Mouse (Mus musculus) heart, embryonic 11.5 days (tissue): ENCODE measurements around the gene Kcnj3. TPM values are rescaled to one million over a fixed set of nuclear protein-coding genes. Genes with fewer than 3 reads are reported as not detected.
"Not testable (repeated sequence)": the region's sequence is repeated elsewhere in the genome, so short reads cannot be mapped to it uniquely, and the experiment has no call there.

Source experiments
- ATAC-seq: fragments of 200-750 bp; cut with Nextera tagmentation; replicated peaks from 2 replicates; pipeline ENCODE4 v1.8.0; 2017; ENCODE audit warnings: moderate library complexity; ENCODE audit not compliant: insufficient number of reproducible peaks, low FRiP score, low TSS enrichment
- H3K27ac ChIP-seq: fragments of 300-500 bp; sonication (generic); 2 replicates; pipeline ENCODE4 v1.5.1; 2014; ENCODE audit warnings: mild to moderate bottlenecking, low read depth, low read length
- H3K27me3 ChIP-seq: fragments of 300-500 bp; sonication (generic); 2 replicates; pipeline ENCODE4 v1.6.1; 2014; ENCODE audit warnings: mild to moderate bottlenecking, low read length, mixed read lengths; ENCODE audit not compliant: control insufficient read depth, insufficient read depth
- H3K36me3 ChIP-seq: fragments of 300-500 bp; sonication (generic); 2 replicates; pipeline ENCODE4 v1.6.1; 2014; ENCODE audit warnings: mild to moderate bottlenecking, low read length, moderate library complexity, mixed read lengths; ENCODE audit not compliant: control insufficient read depth, insufficient read depth
- H3K4me1 ChIP-seq: fragments of 300-500 bp; sonication (generic); 2 replicates; pipeline ENCODE4 v1.6.1; 2014; ENCODE audit warnings: low read length; ENCODE audit not compliant: control insufficient read depth, insufficient read depth
- H3K4me2 ChIP-seq: fragments of 300-500 bp; sonication (generic); 2 replicates; pipeline ENCODE4 v1.6.1; 2014; ENCODE audit warnings: mild to moderate bottlenecking, moderate library complexity
- H3K4me3 ChIP-seq: fragments of 300-500 bp; sonication (generic); 2 replicates; pipeline ENCODE4 v1.5.1; 2014; ENCODE audit warnings: low read depth, low read length
- H3K9ac ChIP-seq: fragments of 300-500 bp; sonication (generic); 2 replicates; pipeline ENCODE4 v1.6.1; 2014; ENCODE audit warnings: mild to moderate bottlenecking, low read depth, low read length, moderate library complexity
- H3K9me3 ChIP-seq: fragments of 300-500 bp; sonication (generic); replicated peaks from 2 replicates; pipeline ENCODE4 v1.6.1; 2016; ENCODE audit warnings: low read length; ENCODE audit not compliant: control insufficient read depth
- WGBS: fragments of 180-500 bp; shearing (Covaris S2); extraction: QIAGEN DNeasy Blood & Tissue Kit; methylation state at CpG from one replicate; pipeline ENCODE4 v1.1.7; 2014; ENCODE audit not compliant: insufficient replicate concordance; 5-methylcytosine and 5-hydroxymethylcytosine counted together
- polyA plus RNA-seq: library from polyadenylated mRNA; unstranded; fragments of >200 nt; fragmentation: Nextera tagmentation; extraction: Ambion mirVana; gene quantifications from 2 replicates; pipeline ENCODE4 v1.2.1, GENCODE M21; 2014

Kcnj3 gene
- polyA plus RNA-seq, 1 experiment from 2014 or later, result 6.4 TPM

GRCm38 (mm10) chr2:55480602-55480965, 44.8 kb downstream of the Kcnj3 start:
- no peaks in the 10 kb centered on the region for H3K36me3 ChIP-seq
- no peaks in the 10 kb centered on the region for H3K27me3 ChIP-seq
- no peak overlapping the region for H3K4me3 ChIP-seq
- ATAC-seq, result no peak
- no peak overlapping the region for H3K9ac ChIP-seq
- H3K27ac ChIP-seq, result no peak overlapping the region
- no peaks in the 10 kb centered on the region for H3K9me3 ChIP-seq
- H3K4me1 ChIP-seq, result no peaks in the 10 kb centered on the region
- no peak overlapping the region for H3K4me2 ChIP-seq

- not testable (repeated sequence) for H3K27ac ChIP-seq, H3K4me3 ChIP-seq, H3K27me3 ChIP-seq, H3K9ac ChIP-seq, H3K36me3 ChIP-seq, ATAC-seq, H3K4me2 ChIP-seq, H3K4me1 ChIP-seq, H3K9me3 ChIP-seq
- WGBS, result 74% methylated on average over 7 of the region's 7 CpGs
Observed at GRCm38 (mm10) chr2:55485500-55486129, 49.8 kb downstream of the Kcnj3 start.

GRCm38 (mm10) chr2:55503390-55504176, 67.8 kb downstream of the Kcnj3 start:
- Histone ChIP-seq H3K27ac (no peak overlapping the region), H3K4me3 (no peak overlapping the region), H3K4me1 (no peaks in the 10 kb centered on the region), H3K9ac (no peak overlapping the region), H3K4me2 (no peak overlapping the region), H3K27me3 (no peaks in the 10 kb centered on the region), H3K36me3 (no peaks in the 10 kb centered on the region), H3K9me3 (no peaks in the 10 kb centered on the region)
- 71% methylated on average over 9 of the region's 9 CpGs for WGBS
- ATAC-seq, result no peak

DNA sequence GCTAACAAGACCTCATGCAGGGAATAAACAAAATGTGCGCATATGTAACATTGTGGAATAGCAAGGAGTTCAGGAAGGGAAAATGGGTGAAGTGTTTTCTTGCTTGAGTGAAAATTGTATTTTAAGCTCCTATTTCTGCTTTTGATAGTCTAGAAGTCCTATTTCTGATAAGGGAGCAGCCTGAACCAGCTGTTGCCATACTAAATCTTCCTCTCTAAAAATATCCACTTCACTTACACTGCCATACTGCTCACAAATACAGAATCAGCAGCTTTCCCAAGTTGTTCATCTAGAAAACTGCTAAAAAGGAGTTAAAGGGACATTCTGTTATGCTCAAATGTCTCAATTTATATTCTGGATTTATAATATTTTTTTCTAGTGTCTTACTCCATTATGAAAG, 69.9 kb downstream of the Kcnj3 start:
- H3K27ac ChIP-seq, result no peak overlapping the region
- H3K9ac ChIP-seq, result no peak overlapping the region
- no peaks in the 10 kb centered on the region for H3K36me3 ChIP-seq
- H3K4me3 ChIP-seq, result no peak overlapping the region
- no peaks in the 10 kb centered on the region for H3K4me1 ChIP-seq
- H3K9me3 ChIP-seq, result no peaks in the 10 kb centered on the region
- no peak overlapping the region for H3K4me2 ChIP-seq
- no peak for ATAC-seq
- H3K27me3 ChIP-seq, result no peaks in the 10 kb centered on the region
- 91% methylated on average over 1 of the region's 1 CpGs for WGBS

DNA sequence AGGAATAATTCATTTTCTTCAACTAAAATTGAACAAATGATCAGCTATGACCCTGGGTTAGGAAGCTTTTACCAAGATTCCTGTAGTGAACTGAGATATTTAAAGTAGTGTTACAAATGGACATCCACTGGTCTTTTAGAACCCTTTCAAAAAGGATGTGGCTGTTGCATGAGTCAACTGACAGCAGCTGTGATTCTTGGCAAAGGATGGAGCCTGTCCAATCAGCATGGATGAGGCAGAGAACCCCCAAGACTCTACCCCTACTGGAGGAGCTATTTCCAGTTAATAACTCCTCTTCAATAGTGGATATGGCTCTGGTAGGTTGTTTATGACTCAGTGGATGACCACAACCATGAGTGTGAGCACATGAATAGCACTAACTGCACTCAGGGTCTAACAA, 81.5 kb downstream of the Kcnj3 start:
- Histone ChIP-seq H3K36me3 (no peaks in the 10 kb centered on the region), H3K4me3 (no peak overlapping the region), H3K4me1 (no peaks in the 10 kb centered on the region), H3K9me3 (no peaks in the 10 kb centered on the region), H3K9ac (no peak overlapping the region), H3K27ac (no peak overlapping the region), H3K4me2 (no peak overlapping the region), H3K27me3 (no peaks in the 10 kb centered on the region)
- no peak for ATAC-seq

DNA sequence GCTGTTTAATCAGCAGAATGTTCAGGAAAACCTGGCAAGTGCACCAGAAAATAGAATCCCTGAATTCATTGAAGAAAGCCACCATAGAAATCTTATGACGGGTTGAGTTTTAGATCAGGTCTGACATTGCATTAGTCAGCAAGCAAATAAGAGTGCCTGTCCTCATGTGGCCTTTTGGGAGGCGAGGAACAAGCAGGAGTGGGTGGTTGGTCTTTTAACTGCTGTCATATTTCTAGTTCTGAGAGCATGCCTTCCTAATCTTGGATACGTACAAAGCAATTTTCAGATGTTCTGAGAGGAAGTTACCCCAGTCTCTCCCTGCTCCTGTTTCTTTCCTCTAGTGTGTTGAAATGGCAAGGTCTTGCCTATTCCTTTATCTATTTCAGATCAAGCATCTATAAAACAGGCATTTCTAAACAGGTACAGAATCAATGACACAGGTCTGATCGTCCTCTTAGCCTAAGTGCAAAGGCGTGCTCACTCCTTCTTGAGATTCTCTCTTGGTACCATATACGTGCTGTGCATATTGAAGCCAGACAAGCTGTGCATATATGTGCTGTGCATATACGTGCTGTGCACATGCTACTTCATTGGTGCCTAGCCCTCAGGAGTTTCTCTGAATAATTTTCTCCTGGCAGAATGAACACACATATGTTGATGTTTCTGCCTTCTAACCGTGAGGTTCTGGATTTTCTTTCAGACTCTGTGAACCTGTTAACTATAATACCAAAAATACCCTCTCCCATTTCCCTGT, 97.1 kb downstream of the Kcnj3 start:
- Histone ChIP-seq H3K4me2 (no peak overlapping the region), H3K36me3 (no peaks in the 10 kb centered on the region), H3K9ac (no peak overlapping the region), H3K27ac (no peak overlapping the region), H3K27me3 (no peaks in the 10 kb centered on the region), H3K4me3 (no peak overlapping the region), H3K9me3 (no peaks in the 10 kb centered on the region), H3K4me1 (no peaks in the 10 kb centered on the region)
- no peak for ATAC-seq
- 79% methylated on average over 8 of the region's 8 CpGs for WGBS

GRCm38 (mm10) chr2:55534946-55535345, 99.2 kb downstream of the Kcnj3 start:
- H3K4me3 ChIP-seq, result no peak overlapping the region
- no peaks in the 10 kb centered on the region for H3K9me3 ChIP-seq
- H3K4me1 ChIP-seq, result no peaks in the 10 kb centered on the region
- no peak overlapping the region for H3K9ac ChIP-seq
- no peak for ATAC-seq
- no peak overlapping the region for H3K4me2 ChIP-seq
- no peaks in the 10 kb centered on the region for H3K36me3 ChIP-seq
- H3K27ac ChIP-seq, result no peak overlapping the region
- H3K27me3 ChIP-seq, result no peaks in the 10 kb centered on the region
- WGBS, result 57% methylated on average over 2 of the region's 2 CpGs

GRCm38 (mm10) chr2:55535482-55535881, 99.7 kb downstream of the Kcnj3 start:
- H3K4me2 ChIP-seq, result no peak overlapping the region
- WGBS, result 82% methylated on average over 1 of the region's 1 CpGs
- no peaks in the 10 kb centered on the region for H3K27me3 ChIP-seq
- ATAC-seq, result no peak
- H3K36me3 ChIP-seq, result no peaks in the 10 kb centered on the region
- no peaks in the 10 kb centered on the region for H3K4me1 ChIP-seq
- H3K4me3 ChIP-seq, result no peak overlapping the region
- H3K9me3 ChIP-seq, result no peaks in the 10 kb centered on the region
- H3K9ac ChIP-seq, result no peak overlapping the region
- no peak overlapping the region for H3K27ac ChIP-seq
